Mouse (Mus musculus) adrenal gland, postnatal 25 days (tissue): ENCODE data around the gene Hmga1b. TPM values are rescaled to one million over a fixed set of nuclear protein-coding genes. Genes with fewer than 3 reads are reported as not detected.
A peak's percentile ranks its signal among the peaks of the same experiment; 100 is the strongest.
"Not testable (repeated sequence)": the region's sequence is repeated elsewhere in the genome, so short reads cannot be mapped to it uniquely, and the experiment has no call there.

Source experiments
- DNase-seq: peaks from one replicate; pipeline ENCODE4 v3.0.0; 2021; ENCODE audit warnings: mixed read lengths
- total RNA-seq: library from RNA; stranded (reverse); gene quantifications from 2 replicates; pipeline ENCODE4 v1.2.3, GENCODE M21; 2021

Hmga1b gene
- total RNA-seq, 1 experiment from 2014 or later, result 18.7 TPM

- no peak for DNase-seq
Observed at GRCm38 (mm10) chr11:120731858-120732680, 30.5 kb upstream of the Hmga1b start, which contains the start of gene Cbr2. Gene Cbr2, minus strand, starts transcription at chr11:120732114.

GRCm38 (mm10) chr11:120733521-120733920, 29.1 kb upstream of the Hmga1b start:
- DNase-seq, result peak; percentile 69

DNA sequence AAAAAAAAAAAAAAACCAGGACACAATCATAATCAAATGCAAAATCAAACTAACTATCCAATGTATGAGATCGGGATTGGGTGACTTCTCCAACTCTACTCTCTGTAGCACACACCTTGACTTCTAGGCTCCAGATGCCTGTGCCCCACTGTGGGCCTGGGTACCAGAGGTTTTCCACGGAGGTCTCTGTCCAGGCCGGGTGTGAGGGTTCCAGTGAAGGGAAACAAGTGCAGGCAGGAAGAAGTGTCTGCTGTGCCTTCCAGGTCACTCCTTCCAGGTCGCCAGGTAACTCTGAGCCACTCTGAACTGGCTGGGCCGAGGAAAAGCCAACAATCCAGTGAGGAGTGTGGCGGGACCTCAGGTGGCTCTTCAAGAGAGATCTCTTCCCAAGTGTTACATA, 26.2 kb upstream of the Hmga1b start:
- no peak for DNase-seq

DNA sequence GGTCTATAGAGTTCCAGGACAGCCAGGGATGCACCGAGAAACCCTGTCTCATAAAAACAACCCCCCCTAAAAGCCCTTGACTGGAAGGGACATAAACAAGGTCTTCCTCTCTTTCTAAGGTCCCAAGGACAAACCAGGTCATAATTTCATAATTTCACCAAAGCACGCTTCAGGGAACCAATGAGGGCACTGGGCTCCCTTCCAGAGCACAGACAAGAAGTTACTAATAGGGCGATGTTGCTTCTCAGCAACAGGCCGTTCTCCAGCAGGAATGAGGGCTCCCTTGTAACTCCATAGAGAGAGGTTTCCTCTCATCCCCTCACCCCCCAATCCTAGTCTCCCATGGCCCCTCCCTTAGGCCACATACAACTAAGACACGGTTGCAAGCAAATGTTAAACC, 21.6 kb upstream of the Hmga1b start:
- peak; percentile 58 for DNase-seq

DNA sequence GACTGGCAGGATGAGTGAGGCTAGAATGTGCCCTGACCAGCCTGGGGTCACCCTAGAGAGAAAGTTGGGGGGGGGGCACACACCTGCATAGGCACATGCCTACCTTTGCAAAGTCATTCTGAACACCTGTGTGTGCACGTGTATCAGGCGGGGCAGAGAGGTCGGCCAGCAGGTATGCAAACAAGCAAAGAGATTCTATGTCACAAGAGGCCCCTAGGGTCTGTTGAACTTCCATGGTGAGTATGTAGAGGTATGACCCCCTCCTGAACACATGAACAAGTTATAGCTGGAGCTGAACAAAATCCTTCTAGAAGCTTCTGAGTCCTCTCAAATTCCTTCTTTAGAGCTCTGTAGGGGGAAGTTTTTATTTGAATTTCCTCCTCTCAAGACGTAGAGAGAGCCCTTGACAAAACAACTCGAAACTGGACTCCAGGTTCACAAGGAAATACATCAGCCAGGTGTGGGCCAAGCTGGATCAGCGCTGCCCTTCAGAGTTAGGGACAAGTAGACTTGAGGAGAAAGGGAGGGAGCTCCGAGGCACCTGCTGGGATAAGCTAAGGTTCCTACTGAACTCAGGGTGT, 18.4 kb upstream of the Hmga1b start:
- no peak for DNase-seq

GRCm38 (mm10) chr11:120747974-120748373, 14.6 kb upstream of the Hmga1b start:
- DNase-seq, result no peak

- DNase-seq, result no peak
Observed at GRCm38 (mm10) chr11:120749430-120749829, 13.2 kb upstream of the Hmga1b start.

DNA sequence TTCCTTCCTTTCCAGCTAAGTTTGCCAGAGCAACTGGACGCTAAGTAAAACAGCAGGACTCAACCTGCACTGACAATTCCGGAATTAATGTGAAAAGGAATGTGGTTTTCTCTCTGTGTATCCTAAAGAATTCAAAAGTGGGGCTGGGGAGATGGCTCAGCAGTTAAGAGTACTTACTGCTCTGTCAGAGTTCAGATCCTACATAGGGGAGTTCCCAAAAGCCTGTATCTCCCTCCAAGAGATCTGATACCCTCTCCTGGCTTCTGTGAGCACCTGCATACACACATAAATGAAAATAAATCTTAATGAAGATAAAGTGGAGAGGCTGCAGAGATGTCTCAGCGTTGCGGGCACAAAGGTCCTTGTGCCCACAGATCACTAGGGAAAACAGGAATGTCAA, 11.0 kb upstream of the Hmga1b start:
- DNase-seq, result no peak

- no peak for DNase-seq
Observed at GRCm38 (mm10) chr11:120760236-120760635, 2.4 kb upstream of the Hmga1b start.

DNA sequence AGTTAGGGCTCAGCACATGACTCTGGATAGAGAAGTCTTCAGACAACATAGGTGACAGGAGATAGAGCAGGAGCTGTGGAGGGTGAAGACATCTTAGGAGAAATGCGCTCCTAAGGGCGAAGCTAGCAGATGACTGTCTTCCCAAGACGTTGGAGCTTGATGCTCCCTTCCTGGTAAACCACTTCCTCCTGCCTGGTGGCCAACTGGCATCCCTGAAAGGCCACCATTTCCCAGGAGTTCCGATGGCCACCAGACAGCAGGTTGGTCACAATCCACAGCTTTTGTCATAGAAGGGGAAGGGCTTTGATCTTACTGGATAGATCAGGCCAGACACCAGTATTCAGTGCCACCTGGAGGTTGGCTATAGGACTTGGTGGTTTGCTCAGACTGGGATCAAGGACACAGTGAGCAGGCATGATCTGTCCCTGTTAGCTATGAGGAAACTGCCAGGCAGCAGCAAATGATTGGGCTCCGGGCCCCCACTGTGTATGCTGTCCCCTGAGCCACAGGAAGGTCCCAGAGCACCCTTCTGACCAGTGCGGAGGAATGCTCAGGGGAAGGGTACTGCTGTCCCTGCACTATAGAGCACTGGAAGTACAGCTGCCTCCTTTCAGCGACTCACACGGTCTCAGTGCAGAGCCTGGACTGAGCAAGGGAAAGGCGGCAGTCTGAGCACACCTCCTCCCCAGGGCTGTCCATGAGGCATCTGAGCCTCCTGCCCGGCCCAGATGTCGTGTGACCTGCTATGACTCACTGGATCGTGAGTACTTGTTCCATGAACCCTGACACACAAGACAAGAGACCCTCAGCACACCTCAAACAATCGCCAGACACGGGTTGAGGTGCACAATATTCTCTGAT, 553 bp upstream of the Hmga1b start:
- no peak for DNase-seq

DNA sequence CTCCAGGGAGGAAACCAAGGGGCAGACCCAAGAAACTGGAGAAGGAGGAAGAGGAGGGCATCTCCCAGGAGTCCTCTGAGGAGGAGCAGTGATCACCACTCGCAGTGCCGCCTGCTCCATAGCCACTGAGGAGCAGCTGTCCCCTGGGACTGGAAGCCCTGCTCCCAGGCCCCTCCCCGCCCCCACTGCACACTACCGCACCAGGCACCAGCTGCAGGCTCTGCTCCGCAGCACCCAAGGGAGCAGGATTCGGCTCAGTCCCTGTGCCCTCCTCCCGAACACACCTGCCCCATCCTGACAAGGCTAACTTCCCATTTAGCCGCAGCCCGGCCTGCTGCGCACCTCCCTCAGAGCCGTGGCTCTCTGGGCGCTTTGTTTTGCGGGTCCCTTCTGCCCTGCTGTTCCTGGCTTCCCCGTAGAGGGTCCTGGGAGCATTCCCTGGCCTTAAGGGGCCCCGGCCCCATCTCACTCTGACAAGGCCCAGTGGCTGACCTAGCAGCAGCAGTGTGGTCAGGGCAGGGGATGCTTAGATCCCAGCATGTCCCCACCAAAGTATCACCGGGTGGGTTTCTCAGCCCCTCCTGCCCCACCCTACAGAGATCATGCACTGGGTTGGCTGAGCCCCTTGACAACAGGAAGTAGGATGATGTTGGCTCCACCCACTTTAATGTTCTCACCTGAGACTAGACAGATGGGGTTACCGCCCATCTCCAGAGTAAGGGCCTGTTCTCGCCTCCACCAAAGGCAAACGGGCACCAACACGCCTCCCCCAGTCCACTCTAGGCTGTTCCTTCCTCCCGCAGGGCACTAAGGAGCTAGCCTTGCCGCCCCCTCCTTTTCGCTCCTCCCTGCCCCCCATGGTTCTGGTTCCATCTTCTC, 766 bp downstream of the Hmga1b start:
- not testable (repeated sequence) for DNase-seq

- DNase-seq, result not testable (repeated sequence)
Observed at GRCm38 (mm10) chr11:120767023-120767422, 4.4 kb downstream of the Hmga1b start.

DNA sequence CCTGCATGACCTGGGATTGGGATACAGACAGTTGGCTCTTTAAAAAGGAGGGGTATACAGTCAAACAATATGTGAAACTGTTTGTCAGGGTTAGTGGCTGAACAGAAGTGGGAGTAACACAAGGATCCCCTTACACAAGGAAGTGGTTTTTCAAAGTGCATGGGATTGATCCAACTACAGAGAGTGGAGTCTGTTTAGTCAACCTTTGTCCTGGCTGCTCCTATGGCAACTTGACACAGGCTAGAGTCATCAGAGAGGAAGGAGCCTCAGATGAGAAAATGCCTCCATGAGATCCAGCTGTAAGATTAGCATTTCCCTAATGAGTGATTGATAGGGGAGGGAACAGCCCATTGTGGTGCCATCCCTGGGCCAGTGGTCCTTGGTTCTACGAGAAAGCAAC, 5.6 kb downstream of the Hmga1b start:
- no peak for DNase-seq

DNA sequence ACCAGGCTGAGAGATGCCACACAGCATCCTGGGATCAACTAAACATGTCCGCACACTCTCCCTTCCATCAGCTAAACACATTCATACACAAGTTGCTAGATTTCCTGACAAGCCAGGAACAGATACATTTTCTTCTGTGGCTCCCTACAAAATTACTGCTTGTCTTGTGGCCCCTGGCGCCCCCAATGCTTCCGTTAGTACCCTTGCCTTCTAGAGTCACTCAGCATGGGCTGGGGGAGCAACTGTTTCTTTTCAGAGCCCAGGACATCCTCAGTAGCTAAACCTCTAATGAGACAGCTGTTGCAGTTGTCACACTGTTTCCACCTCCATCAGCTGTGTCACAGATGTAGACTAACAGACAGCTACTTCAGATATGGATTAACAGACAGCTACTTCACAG, 10.2 kb downstream of the Hmga1b start:
- DNase-seq, result no peak

- no peak for DNase-seq
Observed at GRCm38 (mm10) chr11:120773463-120774190, 11.0 kb downstream of the Hmga1b start.

DNA sequence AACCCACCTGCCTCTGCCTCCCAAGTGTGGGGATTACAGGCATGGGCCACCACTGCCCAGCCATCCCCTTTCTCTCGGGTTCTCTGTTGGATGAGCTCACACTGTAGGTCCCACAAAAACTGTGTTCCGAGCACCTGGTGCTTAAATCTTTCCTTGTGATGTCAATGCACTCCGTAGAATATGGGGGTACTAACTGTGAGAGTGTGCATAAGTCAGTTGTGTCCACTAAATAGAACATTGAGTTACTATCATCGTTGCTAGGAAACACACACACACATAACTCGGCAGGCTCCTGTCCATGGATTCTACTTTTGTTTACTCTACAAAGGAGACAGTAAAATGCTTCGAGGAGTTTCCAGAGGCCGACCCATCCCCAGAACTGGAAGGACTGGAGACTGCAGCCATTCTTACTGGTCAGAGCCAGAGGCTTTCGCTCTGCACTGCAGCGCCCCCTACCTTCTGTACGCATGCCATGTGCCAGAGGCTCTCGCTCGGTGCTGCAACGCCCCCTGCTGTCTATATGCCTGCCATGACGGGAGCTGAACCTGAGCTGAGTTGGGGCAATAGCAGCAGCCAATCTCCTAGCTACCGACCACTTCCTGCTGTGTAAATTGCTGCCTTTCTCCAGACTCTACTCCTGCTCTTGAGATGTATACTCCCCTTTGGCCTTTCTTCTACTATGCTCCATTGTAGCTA, 13.3 kb downstream of the Hmga1b start:
- peak; percentile 98 for DNase-seq

DNA sequence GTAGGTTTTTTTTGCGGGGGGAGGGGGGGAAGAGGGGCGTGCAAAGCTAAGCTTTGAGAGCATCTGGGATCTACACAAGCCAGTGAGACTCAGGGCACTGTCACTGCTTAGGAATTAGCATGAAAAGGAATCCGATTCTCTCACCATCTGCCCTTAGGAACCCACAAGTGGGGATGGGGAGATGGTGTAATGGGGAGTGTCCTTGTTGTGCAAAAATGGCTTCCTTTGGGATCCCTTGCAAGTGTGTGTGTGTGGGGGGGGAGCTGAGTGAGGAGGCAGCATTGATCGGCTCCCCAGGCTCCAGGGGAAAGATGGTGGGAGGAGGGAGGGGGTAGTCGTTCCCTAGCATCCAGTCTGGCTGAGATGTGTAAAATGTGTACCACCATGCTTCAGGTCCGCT, 14.5 kb downstream of the Hmga1b start:
- DNase-seq, result no peak

GRCm38 (mm10) chr11:120779876-120780275, 17.3 kb downstream of the Hmga1b start:
- DNase-seq, result peak; percentile 0

DNA sequence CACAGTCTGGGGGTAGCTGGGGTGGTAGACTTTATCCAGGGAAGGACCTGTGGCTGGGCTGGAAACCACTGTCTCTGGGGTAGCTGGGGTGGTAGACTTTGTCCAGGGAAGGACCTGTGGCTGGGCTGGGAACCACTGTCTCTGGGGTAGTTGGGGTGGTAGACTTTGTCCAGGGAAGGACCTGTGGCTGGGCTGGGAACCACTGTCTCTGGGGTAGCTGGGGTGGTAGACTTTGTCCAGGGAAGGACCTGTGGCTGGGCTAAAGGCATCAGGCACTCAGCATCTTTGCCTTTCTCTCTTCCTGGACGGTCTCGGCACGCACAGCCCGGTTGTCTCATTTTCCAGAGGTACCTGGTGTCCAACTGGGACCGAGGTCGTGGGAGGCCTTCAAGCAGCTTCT, 18.8 kb downstream of the Hmga1b start:
- peak; percentile 0 for DNase-seq

GRCm38 (mm10) chr11:120783426-120784063, 21.0 kb downstream of the Hmga1b start:
- DNase-seq, result peak; percentile 18
